Mouse (Mus musculus) kidney, adult 2 months (tissue): ENCODE data around the gene Olfr1437.

Source experiments
- CTCF ChIP-seq: fragments of 200-500 bp; conservative IDR thresholded peaks from 2 replicates; pipeline ENCODE4 v1.5.1; 2011; ENCODE audit warnings: low read depth, mild to moderate bottlenecking, control low read depth, low read length, moderate library complexity, mixed read lengths; ENCODE audit not compliant: insufficient read depth, insufficient read length
- POLR2A ChIP-seq: fragments of 200-500 bp; IDR thresholded peaks from one replicate; pipeline ENCODE4 v1.6.1; 2011; ENCODE audit warnings: low read depth, low read length, control low read depth

GRCm38 (mm10) chr19:12292979-12293378 lies 31.9 kb downstream of the Olfr1437 start:
- no peak for TF ChIP-seq CTCF
- no peak for TF ChIP-seq POLR2A
